Mouse (Mus musculus): Measurements from ENCODE around the gene Mical3. TPM values are rescaled to one million over a fixed set of nuclear protein-coding genes. Genes with fewer than 3 reads are reported as not detected.
A peak's percentile ranks its signal among the peaks of the same experiment; 100 is the strongest.
"Not testable (repeated sequence)": the region's sequence is repeated elsewhere in the genome, so short reads cannot be mapped to it uniquely, and the experiment has no call there.

Mical3 gene
- total and polyA plus RNA-seq, 2 experiments from 2014 or later, result 30.8 to 94.8 TPM

- Histone ChIP-seq H3K27me3 (ENCODE audit: control insufficient read depth, insufficient read depth, low read length) (no peaks in the 10 kb centered on the region), H3K27ac (ENCODE audit: low read depth) (no peak overlapping the region), H3K36me3 (replicated peaks; ENCODE audit: control insufficient read depth, insufficient read depth, low read length) (no peaks in the 10 kb centered on the region), H3K9me3 (replicated peaks; ENCODE audit: control insufficient read depth, low read length) (no peaks in the 10 kb centered on the region), H3K4me2 (ENCODE audit: low read depth, low read length) (no peak overlapping the region), H3K4me3 (ENCODE audit: low read depth, low read length) (no peak overlapping the region), H3K9ac (replicated peaks; ENCODE audit: low read depth, low read length) (no peak overlapping the region), H3K4me1 (ENCODE audit: control insufficient read depth, insufficient read depth) (peaks cover 12% of the 10 kb centered on the region)
- ATAC-seq (ENCODE audit: insufficient read depth, low read depth) (no peak), DNase-seq (ENCODE audit: low spot score) (no peak)
- no peak for TF ChIP-seq CTCF (IDR thresholded peaks at IDR 0.05; ENCODE audit: low read depth)
- no peak for TF ChIP-seq EP300 (IDR thresholded peaks at IDR 0.05; ENCODE audit: low read depth)
- WGBS, result 70% methylated on average over 4 of the region's 4 CpGs
Observed at GRCm38 (mm10) chr6:120914533-120914910, 216.3 kb downstream of the Mical3 start.

- peaks cover 12% of the 10 kb centered on the region for H3K4me1 ChIP-seq (ENCODE audit: control insufficient read depth, insufficient read depth)
- no peak for TF ChIP-seq CTCF (IDR thresholded peaks at IDR 0.05; ENCODE audit: low read depth)
- no peak for TF ChIP-seq EP300 (IDR thresholded peaks at IDR 0.05; ENCODE audit: low read depth)
- no peak for ATAC-seq (ENCODE audit: insufficient read depth, low read depth)
- H3K4me3 ChIP-seq (ENCODE audit: low read depth, low read length), result no peak overlapping the region
- no peaks in the 10 kb centered on the region for H3K27me3 ChIP-seq (ENCODE audit: control insufficient read depth, insufficient read depth, low read length)
- H3K4me2 ChIP-seq (ENCODE audit: low read depth, low read length), result no peak overlapping the region
- no peak overlapping the region for H3K27ac ChIP-seq (ENCODE audit: low read depth)
- no peaks in the 10 kb centered on the region for H3K36me3 ChIP-seq (replicated peaks; ENCODE audit: control insufficient read depth, insufficient read depth, low read length)
- 81% methylated on average over 8 of the region's 8 CpGs for WGBS
- no peak overlapping the region for H3K9ac ChIP-seq (replicated peaks; ENCODE audit: low read depth, low read length)
- DNase-seq (ENCODE audit: low spot score), result no peak
- H3K9me3 ChIP-seq (replicated peaks; ENCODE audit: control insufficient read depth, low read length), result no peaks in the 10 kb centered on the region
Observed at GRCm38 (mm10) chr6:120913783-120914182, 217.0 kb downstream of the Mical3 start.

- Histone ChIP-seq H3K9me3 (replicated peaks; ENCODE audit: control insufficient read depth, low read length) (no peaks in the 10 kb centered on the region), H3K4me3 (ENCODE audit: low read depth, low read length) (no peak overlapping the region), H3K27me3 (ENCODE audit: control insufficient read depth, insufficient read depth, low read length) (no peaks in the 10 kb centered on the region), H3K27ac (ENCODE audit: low read depth) (no peak overlapping the region), H3K9ac (replicated peaks; ENCODE audit: low read depth, low read length) (no peak overlapping the region), H3K4me1 (ENCODE audit: control insufficient read depth, insufficient read depth) (peaks cover 12% of the 10 kb centered on the region), H3K4me2 (ENCODE audit: low read depth, low read length) (no peak overlapping the region), H3K36me3 (replicated peaks; ENCODE audit: control insufficient read depth, insufficient read depth, low read length) (no peaks in the 10 kb centered on the region)
- no peak for TF ChIP-seq CTCF (IDR thresholded peaks at IDR 0.05; ENCODE audit: low read depth)
- TF ChIP-seq EP300 (IDR thresholded peaks at IDR 0.05; ENCODE audit: low read depth), result no peak
- DNase-seq (ENCODE audit: low spot score) (no peak), ATAC-seq (ENCODE audit: insufficient read depth, low read depth) (no peak)
- WGBS, result 7% methylated on average over 2 of the region's 2 CpGs
Observed at GRCm38 (mm10) chr6:120912931-120913330, 217.9 kb downstream of the Mical3 start.

GRCm38 (mm10) chr6:120911213-120912007 lies 219.4 kb downstream of the Mical3 start:
- Histone ChIP-seq H3K4me2 (ENCODE audit: low read depth, low read length) (no peak overlapping the region), H3K9me3 (replicated peaks; ENCODE audit: control insufficient read depth, low read length) (no peaks in the 10 kb centered on the region), H3K27me3 (ENCODE audit: control insufficient read depth, insufficient read depth, low read length) (no peaks in the 10 kb centered on the region), H3K27ac (ENCODE audit: low read depth) (no peak overlapping the region), H3K9ac (replicated peaks; ENCODE audit: low read depth, low read length) (no peak overlapping the region), H3K36me3 (replicated peaks; ENCODE audit: control insufficient read depth, insufficient read depth, low read length) (no peaks in the 10 kb centered on the region), H3K4me1 (ENCODE audit: control insufficient read depth, insufficient read depth) (peaks cover 12% of the 10 kb centered on the region), H3K4me3 (ENCODE audit: low read depth, low read length) (no peak overlapping the region)
- ATAC-seq (ENCODE audit: insufficient read depth, low read depth) (0 out of 2 replicates have a peak, but pooled peaks have one; percentile 21), DNase-seq (ENCODE audit: low spot score) (no peak)
- no peak for TF ChIP-seq EP300 (IDR thresholded peaks at IDR 0.05; ENCODE audit: low read depth)
- TF ChIP-seq CTCF (IDR thresholded peaks at IDR 0.05; ENCODE audit: low read depth), result no peak
- 55% methylated on average over 13 of the region's 13 CpGs for WGBS

- Histone ChIP-seq H3K4me2 (ENCODE audit: low read depth, low read length) (no peak overlapping the region), H3K9me3 (replicated peaks; ENCODE audit: control insufficient read depth, low read length) (no peaks in the 10 kb centered on the region), H3K36me3 (replicated peaks; ENCODE audit: control insufficient read depth, insufficient read depth, low read length) (no peaks in the 10 kb centered on the region), H3K27ac (ENCODE audit: low read depth) (no peak overlapping the region), H3K27me3 (ENCODE audit: control insufficient read depth, insufficient read depth, low read length) (no peaks in the 10 kb centered on the region), H3K9ac (replicated peaks; ENCODE audit: low read depth, low read length) (no peak overlapping the region), H3K4me3 (ENCODE audit: low read depth, low read length) (no peak overlapping the region), H3K4me1 (ENCODE audit: control insufficient read depth, insufficient read depth) (peaks cover 12% of the 10 kb centered on the region)
- ATAC-seq (ENCODE audit: insufficient read depth, low read depth) (no peak), DNase-seq (ENCODE audit: low spot score) (no peak)
- WGBS, result 82% methylated on average over 3 of the region's 3 CpGs
- no peak for TF ChIP-seq EP300 (IDR thresholded peaks at IDR 0.05; ENCODE audit: low read depth)
Observed at GRCm38 (mm10) chr6:120909501-120909900, 221.3 kb downstream of the Mical3 start.

GRCm38 (mm10) chr6:120907876-120908597 lies 222.8 kb downstream of the Mical3 start:
- DNase-seq (ENCODE audit: low spot score); H3K4me3 ChIP-seq (ENCODE audit: low read depth, low read length); H3K27me3 ChIP-seq (ENCODE audit: control insufficient read depth, insufficient read depth, low read length); H3K9me3 ChIP-seq (replicated peaks; ENCODE audit: control insufficient read depth, low read length); H3K36me3 ChIP-seq (replicated peaks; ENCODE audit: control insufficient read depth, insufficient read depth, low read length); H3K9ac ChIP-seq (replicated peaks; ENCODE audit: low read depth, low read length); H3K4me2 ChIP-seq (ENCODE audit: low read depth, low read length); ATAC-seq (ENCODE audit: insufficient read depth, low read depth); H3K27ac ChIP-seq (ENCODE audit: low read depth); H3K4me1 ChIP-seq (ENCODE audit: control insufficient read depth, insufficient read depth): not testable (repeated sequence)
- WGBS, result 85% methylated on average over 9 of the region's 10 CpGs

All from heart, postnatal 0 days (tissue).